ENCODE assay signal across 1 mouse cellular context in the genomic region with DNA sequence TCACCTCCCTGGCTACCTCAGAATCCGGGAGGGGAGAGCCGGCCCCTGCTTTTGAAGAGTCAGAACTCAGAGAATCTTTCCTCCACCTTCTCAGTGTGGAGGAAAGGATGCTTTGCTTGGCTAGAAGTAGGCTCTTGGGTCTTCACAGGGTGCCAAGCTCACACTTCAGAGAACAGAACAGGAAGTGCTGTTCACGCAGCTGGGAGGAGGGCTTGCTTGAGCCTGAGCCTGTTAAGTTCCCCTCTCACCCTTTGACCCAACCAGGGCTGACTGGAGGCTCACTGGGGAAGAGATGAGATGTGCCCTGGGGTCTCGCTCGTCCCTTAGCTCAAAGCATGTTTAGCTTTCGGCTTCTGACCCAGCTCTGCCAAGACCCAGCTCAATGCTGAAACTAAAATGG.
TF ChIP-seq lines count a peak whose summit lies in the region.

No protein-coding gene starts in this region.

TF ChIP-seq in MEL, 35 proteins besides CTCF, POLR2A, EP300 and RAD21 (continued from another document):
- TF ChIP-seq MAZ (IDR thresholded peaks at IDR 0.05; ENCODE audit: low read depth, low read length) (no peak), CHD1 (IDR thresholded peaks at IDR 0.05; ENCODE audit: low read depth, low read length) (no peak), BHLHE40 (IDR thresholded peaks at IDR 0.05; ENCODE audit: borderline replicate concordance, low read depth, low read length) (no peak), UBTF (IDR thresholded peaks at IDR 0.05; ENCODE audit: borderline replicate concordance, insufficient read depth, low read depth, low read length) (no peak), MEF2A (IDR thresholded peaks at IDR 0.05; ENCODE audit: extremely low read depth, insufficient replicate concordance, low read depth, low read length, poor library complexity, severe bottlenecking) (no peak)
